Mouse (Mus musculus): ENCODE data around the gene Stard5. TPM values are rescaled to one million over a fixed set of nuclear protein-coding genes. Genes with fewer than 3 reads are reported as not detected.

Stard5 gene
- polyA plus RNA-seq (2012; rRNA removed): 5.7 and 6.3 TPM in 2 replicates

GRCm38 (mm10) chr7:83631828-83632681, at the start of gene Stard5:
Gene Stard5 (plus strand): TSS chr7:83631959.

GRCm38 (mm10) chr7:83584639-83585471, 46.9 kb upstream of the Stard5 start, which contains the start of gene Tmc3:
Gene Tmc3 (plus strand): TSS chr7:83584927.

Other genes with a start within 250 kb of the Stard5 start
- 0.16 and 0.28 TPM in 2 replicates for gene Tmc3, start 47.0 kb upstream of the Stard5 start, polyA plus RNA-seq (2012; rRNA removed)
- 1.7 and 2.5 TPM in 2 replicates for gene Il16, start 113.8 kb downstream of the Stard5 start, polyA plus RNA-seq (2012; rRNA removed)
- not detected in 2 replicates for gene Cfap161, start 162.9 kb downstream of the Stard5 start, polyA plus RNA-seq (2012; rRNA removed)